Mouse (Mus musculus) CH12.LX (cell line): ENCODE measurements around the gene Ctcf. TPM values are rescaled to one million over a fixed set of nuclear protein-coding genes. Genes with fewer than 3 reads are reported as not detected.
A peak's percentile ranks its signal among the peaks of the same experiment; 100 is the strongest.

ENCODE experiments used
- DNase-seq: peaks from one replicate; pipeline ENCODE4 v3.0.0-alpha.2; 2013; ENCODE audit errors: extremely low read depth
- H3K27ac ChIP-seq: 2 replicates; pipeline ENCODE4 v1.5.1; 2012; ENCODE audit warnings: low read depth, mild to moderate bottlenecking, control low read depth, moderate library complexity; ENCODE audit not compliant: insufficient read depth
- H3K27me3 ChIP-seq: replicated peaks from 2 replicates; pipeline ENCODE3; 2012; ENCODE audit warnings: inconsistent platforms
- H3K36me3 ChIP-seq, 2 experiments: replicated peaks in 1 of 2; 2 replicates each; pipeline versions ENCODE3 to v1.6.1; 2012; ENCODE audit warnings: inconsistent platforms in 1 of 2, low read length in 1 of 2, mild to moderate bottlenecking in 1 of 2, mixed read lengths in 1 of 2, moderate library complexity in 1 of 2; ENCODE audit not compliant: control insufficient read depth in 1 of 2, insufficient read depth in 1 of 2
- H3K4me1 ChIP-seq, 2 experiments: 2 replicates each; pipeline ENCODE4 v1.6.1; 2012; ENCODE audit warnings: inconsistent platforms in 1 of 2, moderate library complexity in 1 of 2; ENCODE audit not compliant: insufficient read depth in 2 of 2, control insufficient read depth in 1 of 2
- H3K4me2 ChIP-seq: 2 replicates; pipeline ENCODE4 v1.6.1; 2012; ENCODE audit warnings: low read depth, mild to moderate bottlenecking, control low read depth; ENCODE audit not compliant: poor library complexity, insufficient read depth, severe bottlenecking
- H3K4me3 ChIP-seq, 3 experiments: fragments of 150-350 bp in 1 of 3; sonication (generic) in 1 of 3; replicated peaks in 1 of 3; 2 replicates each; pipeline versions ENCODE3 to v1.5.1; 2011 to 2012; ENCODE audit warnings: low read depth in 2 of 3, low read length in 2 of 3, mild to moderate bottlenecking in 2 of 3, moderate library complexity in 2 of 3, control low read depth in 1 of 3, improper control_type of control experiment in 1 of 3, inconsistent platforms in 1 of 3, mixed read lengths in 1 of 3; ENCODE audit not compliant: poor library complexity in 1 of 3
- H3K79me2 ChIP-seq: replicated peaks from 2 replicates; pipeline ENCODE4 v1.6.1; 2012; ENCODE audit warnings: mild to moderate bottlenecking, moderate library complexity; ENCODE audit not compliant: control insufficient read depth, poor library complexity, insufficient read depth, severe bottlenecking; ENCODE audit errors: extremely low read depth
- H3K9ac ChIP-seq: 2 replicates; pipeline ENCODE4 v1.6.1; 2012; ENCODE audit warnings: low read depth, mild to moderate bottlenecking, control low read depth, moderate library complexity; ENCODE audit not compliant: insufficient read depth
- H3K9me3 ChIP-seq: replicated peaks from 2 replicates; pipeline ENCODE3; 2012; ENCODE audit warnings: low read length, inconsistent platforms, mixed read lengths
- CHD1 ChIP-seq: IDR thresholded peaks from 2 replicates; pipeline ENCODE4 v1.6.1; 2012; ENCODE audit warnings: low read depth, low read length, improper control_type of control experiment, inconsistent platforms
- CHD2 ChIP-seq: IDR thresholded peaks from 2 replicates; pipeline ENCODE4 v1.6.1; 2011; ENCODE audit warnings: low read length, improper control_type of control experiment
- E2F4 ChIP-seq: IDR thresholded peaks from 2 replicates; pipeline ENCODE4 v1.6.1; 2011; ENCODE audit warnings: low read depth, low read length, improper control_type of control experiment; ENCODE audit not compliant: insufficient replicate concordance
- ELF1 ChIP-seq: IDR thresholded peaks from 2 replicates; pipeline ENCODE4 v1.6.1; 2014; ENCODE audit warnings: low read depth, mild to moderate bottlenecking, inconsistent platforms, low read length, improper control_type of control experiment
- EP300 ChIP-seq: IDR thresholded peaks from 2 replicates; pipeline ENCODE4 v1.6.1; 2011; ENCODE audit warnings: low read length, improper control_type of control experiment
- ETS1 ChIP-seq: conservative IDR thresholded peaks from 2 replicates; pipeline ENCODE4 v1.6.1; 2012; ENCODE audit warnings: low read depth, mild to moderate bottlenecking, inconsistent platforms, low read length, improper control_type of control experiment, moderate library complexity
- GABPA ChIP-seq: IDR thresholded peaks from 2 replicates; pipeline ENCODE4 v1.6.1; 2012; ENCODE audit warnings: low read depth, low read length, improper control_type of control experiment, inconsistent platforms; ENCODE audit not compliant: insufficient replicate concordance
- JUND ChIP-seq: conservative IDR thresholded peaks from 2 replicates; pipeline ENCODE4 v1.6.1; 2011; ENCODE audit warnings: low read depth, low read length, improper control_type of control experiment
- MAFK ChIP-seq: IDR thresholded peaks from 2 replicates; pipeline ENCODE4 v1.6.1; 2011; ENCODE audit warnings: low read length, improper control_type of control experiment; ENCODE audit not compliant: insufficient replicate concordance
- MAX ChIP-seq: IDR thresholded peaks from 2 replicates; pipeline ENCODE4 v1.6.1; 2011; ENCODE audit warnings: low read length, improper control_type of control experiment
- MEF2A ChIP-seq: IDR thresholded peaks from 2 replicates; pipeline ENCODE4 v1.6.1; 2014; ENCODE audit warnings: low read depth, mild to moderate bottlenecking, inconsistent platforms, low read length, improper control_type of control experiment, borderline replicate concordance
- MXI1 ChIP-seq: IDR thresholded peaks from 2 replicates; pipeline ENCODE4 v1.6.1; 2011; ENCODE audit warnings: mild to moderate bottlenecking, low read depth, low read length, improper control_type of control experiment
- NELFE ChIP-seq: IDR thresholded peaks from 2 replicates; pipeline ENCODE4 v1.6.1; 2011; ENCODE audit warnings: low read depth, low read length, improper control_type of control experiment
- RAD21 ChIP-seq: IDR thresholded peaks from 2 replicates; pipeline ENCODE4 v1.6.1; 2011; ENCODE audit warnings: low read depth, mild to moderate bottlenecking, low read length, improper control_type of control experiment, moderate library complexity
- RCOR1 ChIP-seq: conservative IDR thresholded peaks from 2 replicates; pipeline ENCODE4 v1.6.1; 2012; ENCODE audit warnings: low read depth, mild to moderate bottlenecking, inconsistent platforms, low read length, improper control_type of control experiment
- SIN3A ChIP-seq: IDR thresholded peaks from 2 replicates; pipeline ENCODE4 v1.6.1; 2012; ENCODE audit warnings: low read length, improper control_type of control experiment, inconsistent platforms
- TBP ChIP-seq: conservative IDR thresholded peaks from 2 replicates; pipeline ENCODE4 v1.6.1; 2011; ENCODE audit warnings: low read depth, low read length, improper control_type of control experiment
- TCF12 ChIP-seq: IDR thresholded peaks from 2 replicates; pipeline ENCODE4 v1.6.1; 2014; ENCODE audit warnings: low read depth, mild to moderate bottlenecking, inconsistent platforms, low read length, improper control_type of control experiment
- USF1 ChIP-seq: IDR thresholded peaks from 2 replicates; pipeline ENCODE4 v1.6.1; 2014; ENCODE audit warnings: low read depth, mild to moderate bottlenecking, inconsistent platforms, low read length, improper control_type of control experiment
- USF2 ChIP-seq: conservative IDR thresholded peaks from 2 replicates; pipeline ENCODE4 v1.6.1; 2011; ENCODE audit warnings: low read depth, low read length, improper control_type of control experiment
- ZMIZ1 ChIP-seq: IDR thresholded peaks from 2 replicates; pipeline ENCODE4 v1.6.1; 2012; ENCODE audit warnings: low read depth, mild to moderate bottlenecking, inconsistent platforms, low read length, improper control_type of control experiment
- ZNF384 ChIP-seq: IDR thresholded peaks from 2 replicates; pipeline ENCODE4 v1.6.1; 2012; ENCODE audit warnings: low read depth, low read length, improper control_type of control experiment, inconsistent platforms
- dilution Hi-C: fragments of 300-500 bp; cut with MboI; formaldehyde crosslinking; loops from 2 replicates; pipeline ENCODE4 v1.14.3; 2020; ENCODE audit warnings: low sequenced_read_pairs; ENCODE audit not compliant: extremely low pct_unique_long_range_greater_than_20kb, extremely low pct_ligation_motif_present
- in situ Hi-C: fragments of 300-500 bp; cut with MboI; formaldehyde crosslinking; loops from 3 replicates; pipeline ENCODE4 v1.14.3; 2019; ENCODE audit warnings: low sequenced_read_pairs, low pct_ligation_motif_present, low pct_unique_long_range_greater_than_20kb, mixed read lengths
- polyA plus RNA-seq: library from polyadenylated mRNA; unstranded; fragments of >175 nt; gene quantifications from 2 replicates; pipeline ENCODE4 v1.2.1, GENCODE M21; 2012; ENCODE audit warnings: low read depth; ENCODE audit not compliant: insufficient read length
- total RNA-seq, 2 experiments: library from RNA; depleted of rRNA; stranded (reverse); fragments of 300-350 nt in 1 of 2; fragments of >200 nt in 1 of 2; gene quantifications; 2 replicates each; pipeline ENCODE4 v1.2.3; 2012 to 2014

Ctcf gene
- total and polyA plus RNA-seq, 3 experiments = 42.3 to 97.9 (median 52.4) TPM

DNA sequence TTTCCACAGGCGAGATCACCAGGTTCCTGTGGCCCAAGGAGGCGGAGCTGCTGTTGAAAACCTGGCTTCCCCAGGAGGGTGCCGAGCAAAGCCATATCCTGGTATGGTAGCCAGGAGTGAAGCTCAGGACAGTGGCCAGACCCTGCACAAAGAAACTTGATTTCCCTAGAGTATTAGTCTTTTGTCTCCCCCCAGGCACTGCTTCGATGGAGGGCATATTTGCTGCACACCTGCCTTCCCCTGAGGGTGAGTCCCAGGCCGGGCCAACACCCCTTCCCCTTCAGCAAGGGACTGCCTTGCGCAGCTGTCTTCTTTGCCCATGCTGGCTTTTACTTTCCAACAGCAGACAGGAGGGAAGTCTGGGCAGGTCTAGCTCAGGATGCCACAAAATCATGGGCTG is 50.2 kb downstream of the Ctcf start:
- Histone ChIP-seq H3K27ac (peak overlapping the region; percentile 81; the same call in 1 of the 2 replicates), H3K4me3 (peak overlapping the region; percentile 58 to 70 (median 68))
- TF ChIP-seq ZMIZ1 (no peak), ETS1 (no peak), MEF2A (no peak), CHD1 (no peak), TCF12 (no peak), ELF1 (no peak), MXI1 (no peak), E2F4 (no peak), ZNF384 (no peak), GABPA (no peak), NELFE (no peak), RAD21 (no peak), USF2 (no peak), TBP (no peak), SIN3A (no peak), EP300 (no peak), USF1 (no peak)

DNA sequence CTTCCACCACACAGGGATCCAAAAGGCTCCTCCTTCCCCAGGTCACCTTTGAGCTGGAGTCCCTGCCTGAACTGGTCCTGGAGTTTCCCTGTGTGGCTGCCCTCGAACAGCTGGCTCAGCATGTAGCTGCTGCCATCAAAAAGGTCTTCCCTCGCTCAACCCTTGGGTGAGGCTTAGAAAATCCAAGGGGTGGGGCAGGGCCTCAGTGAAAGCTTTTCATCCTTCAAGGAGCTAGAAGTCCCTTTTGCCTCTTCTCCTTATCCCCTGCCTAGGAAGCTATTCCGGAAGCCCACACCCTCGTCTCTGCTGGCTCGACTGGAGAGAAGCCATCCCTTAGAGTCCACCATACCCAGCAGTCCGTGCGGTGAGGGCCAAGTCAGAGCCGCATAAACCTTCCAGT is 51.1 kb downstream of the Ctcf start:
- H3K9me3 ChIP-seq = no peaks in the 10 kb centered on the region
- H3K27me3 ChIP-seq = no peaks in the 10 kb centered on the region
- in situ Hi-C loops = loop anchor here (5.0 kb wide), 1 partner anchor 50 kb away; the partner anchor contains the start of genes Agrp and Ctcf
- DNase-seq = no peak
- no peak overlapping the region for H3K9ac ChIP-seq
- peaks cover 50 to 74% of the 10 kb centered on the region in 2 experiments for H3K36me3 ChIP-seq
- H3K4me2 ChIP-seq = no peak overlapping the region
- H3K4me3 ChIP-seq = no peak overlapping the region
- no peaks in the 10 kb centered on the region for H3K79me2 ChIP-seq
- H3K4me1 ChIP-seq = peaks cover 2 to 52% of the 10 kb centered on the region in 2 experiments; a peak in 2 of 4 replicates
- dilution Hi-C loops = no loop called here
- TF ChIP-seq MAFK (no peak), ETS1 (no peak), USF1 (no peak), MAX (no peak), CHD1 (no peak), RCOR1 (no peak), JUND (no peak), CHD2 (no peak)
- no peak overlapping the region for H3K27ac ChIP-seq

More for the DNA sequence above, 50.2 kb downstream of the Ctcf start:
- in situ Hi-C loops (loop anchor here (5.0 kb wide), 1 partner anchor 49 kb away; the partner anchor contains the start of genes Agrp and Ctcf), dilution Hi-C loops (no loop called here)
- Histone ChIP-seq H3K4me1 (peaks cover 2 to 56% of the 10 kb centered on the region in 2 experiments; a peak in 2 of 4 replicates), H3K4me2 (peak overlapping the region; percentile 92), H3K79me2 (no peaks in the 10 kb centered on the region), H3K9me3 (no peaks in the 10 kb centered on the region), H3K36me3 (peaks cover 41 to 72% of the 10 kb centered on the region in 2 experiments), H3K27me3 (no peaks in the 10 kb centered on the region), H3K9ac (peak overlapping the region; percentile 78)
- peak; percentile 18 for DNase-seq
